16 mouse cellular contexts compared by ENCODE assay signal in the genomic region with DNA sequence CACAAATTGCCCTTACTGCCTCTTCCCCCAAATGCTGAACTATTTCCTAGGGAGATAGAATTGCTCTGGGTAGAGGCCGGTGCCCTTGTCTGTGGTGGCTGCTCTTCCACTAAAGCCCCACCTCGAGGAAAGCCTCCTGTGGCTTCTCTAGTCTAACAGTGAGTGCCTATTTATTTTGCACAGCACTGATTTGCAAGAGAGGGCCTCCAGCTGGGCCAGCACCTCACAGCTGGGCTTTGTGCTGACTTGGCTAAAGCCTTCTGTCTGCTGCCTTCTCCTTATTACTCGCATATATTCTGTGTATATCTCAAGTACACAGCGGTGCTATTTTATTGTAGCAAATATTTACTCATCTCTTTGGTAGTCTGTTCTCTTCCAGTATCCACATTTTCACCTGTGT.
"Had no signal": no experiment of that assay in that cellular context is flagged by ENCODE, and none has a peak within 500 bp of the region (broad histone marks: within the 10 kb centered on the region; RNA-seq: fewer than 3 reads in every experiment).

No protein-coding gene starts in this region.

- H3K36me3 ChIP-seq: kidney, embryonic 15.5 days; limb, embryonic 10.5 days; limb, embryonic 13.5 days; liver, embryonic 12.5 days; liver, embryonic 15.5 days; midbrain, embryonic 13.5 days; stomach, embryonic 15.5 days had no signal

- H3K27ac ChIP-seq: kidney, embryonic 15.5 days; limb, embryonic 10.5 days; limb, embryonic 13.5 days; liver, embryonic 12.5 days; liver, embryonic 15.5 days; macrophage; midbrain, embryonic 13.5 days; stomach, embryonic 15.5 days had no signal

- H3K9me3 ChIP-seq: limb, embryonic 10.5 days; liver, embryonic 15.5 days; stomach, embryonic 15.5 days had no signal

- H3K9ac ChIP-seq: kidney, embryonic 15.5 days; limb, embryonic 13.5 days; liver, embryonic 12.5 days; liver, embryonic 15.5 days; midbrain, embryonic 13.5 days; stomach, embryonic 15.5 days had no signal

- H3K4me1 ChIP-seq: kidney, embryonic 15.5 days; limb, embryonic 10.5 days; limb, embryonic 13.5 days; liver, embryonic 12.5 days; liver, embryonic 15.5 days; stomach, embryonic 15.5 days had no signal

- DNase-seq: kidney, adult 11 months; kidney, adult 8-10 months; kidney, postnatal 10 days; kidney, postnatal 4 days; liver; lung, adult 18-20 months; lung, postnatal 14 days; thymus, postnatal 25 days had no signal

- H3K4me3 ChIP-seq: kidney, embryonic 15.5 days; limb, embryonic 10.5 days; limb, embryonic 13.5 days; liver, embryonic 12.5 days; liver, embryonic 15.5 days; midbrain, embryonic 13.5 days; stomach, embryonic 15.5 days had no signal
